In genomic region chr11:8772541-8772940, GRCm38 (mm10) we compare ENCODE assay signal across 24 mouse cellular contexts.
DNase-seq lines count a peak whose midpoint lies in the region; ATAC-seq and TF ChIP-seq lines count a peak whose summit lies in the region.
"Had no signal": no experiment of that assay in that cellular context is flagged by ENCODE, and none has a peak within 500 bp of the region (broad histone marks: within the 10 kb centered on the region; RNA-seq: fewer than 3 reads in every experiment).

No protein-coding gene starts in this region.

- no peak overlapping the region for H3K27ac ChIP-seq in heart, embryonic 11.5 days (ENCODE audit: low read depth, low read length)
- H3K27ac ChIP-seq: embryonic facial prominence, embryonic 15.5 days; heart, adult 2 months; kidney, postnatal 0 days; left cerebral cortex, adult 2 months; liver, embryonic 13.5 days; lung, embryonic 15.5 days; neural tube, embryonic 13.5 days had no signal

- H3K9ac ChIP-seq in heart, embryonic 11.5 days (ENCODE audit: low read depth, low read length) = no peak overlapping the region
- H3K9ac ChIP-seq: embryonic facial prominence, embryonic 15.5 days; liver, embryonic 13.5 days; lung, embryonic 15.5 days; neural tube, embryonic 13.5 days had no signal

- no peaks in the 10 kb centered on the region for H3K27me3 ChIP-seq in heart, embryonic 11.5 days (ENCODE audit: control insufficient read depth, insufficient read depth, low read length)
- H3K27me3 ChIP-seq: embryonic facial prominence, embryonic 15.5 days; liver, embryonic 13.5 days; lung, embryonic 15.5 days; neural tube, embryonic 13.5 days had no signal

- H3K4me1 ChIP-seq in heart, embryonic 11.5 days (ENCODE audit: control insufficient read depth, insufficient read depth, low read length) = 0 out of 2 replicates have a peak, but pooled peaks cover 3% of the 10 kb centered on the region
- H3K4me1 ChIP-seq in lung, adult 2 months (ENCODE audit: control insufficient read depth, insufficient read depth, low read length) = no peaks in the 10 kb centered on the region
- H3K4me1 ChIP-seq: embryonic facial prominence, embryonic 15.5 days; liver, embryonic 13.5 days; neural tube, embryonic 13.5 days had no signal

- no peak for TF ChIP-seq POLR2A in lung, adult 2 months (IDR thresholded peaks at IDR 0.05; ENCODE audit: borderline replicate concordance, extremely low read depth, low read depth, low read length)

- no peaks in the 10 kb centered on the region for H3K36me3 ChIP-seq in heart, embryonic 11.5 days (ENCODE audit: control insufficient read depth, insufficient read depth, low read length)
- H3K36me3 ChIP-seq: embryonic facial prominence, embryonic 15.5 days; liver, embryonic 13.5 days; lung, embryonic 15.5 days; neural tube, embryonic 13.5 days had no signal

- DNase-seq in heart, adult 8-10 months (ENCODE audit: low spot score) = peak; percentile 29
- peak; percentile 14 for DNase-seq in lung, postnatal 10 days
- DNase-seq in lung, adult 2 months = no peak
- peak; percentile 30 to 61 for DNase-seq in heart, postnatal 10 days
- DNase-seq in right cerebral cortex, adult 2 months (ENCODE audit: low spot score in 2 of 2) = no peak
- no peak for DNase-seq in urinary bladder, postnatal 14 days (ENCODE audit: low spot score)
- DNase-seq: adrenal gland, adult 2 months; cerebellum, adult 11 months; cerebellum, postnatal 36 days; kidney, adult 2 months; layer of hippocampus, adult 9-11 months; liver, embryonic 13.5 days; retina, postnatal 1 day; thymus, postnatal 25 days had no signal

- H3K4me2 ChIP-seq in heart, embryonic 11.5 days = no peak overlapping the region
- H3K4me2 ChIP-seq: embryonic facial prominence, embryonic 15.5 days; liver, embryonic 13.5 days; lung, embryonic 15.5 days; neural tube, embryonic 13.5 days had no signal

- intact Hi-C loops in heart, postnatal 10 days (cut with DNase I) = no loop called here

- ATAC-seq in heart, embryonic 11.5 days (replicated peaks; ENCODE audit: insufficient number of reproducible peaks, low FRiP score, low TSS enrichment) = no peak
- ATAC-seq: forebrain, embryonic 14.5 days; midbrain, embryonic 16.5 days had no signal

- H3K4me3 ChIP-seq in heart, embryonic 11.5 days (ENCODE audit: low read depth, low read length) = no peak overlapping the region
- no peak overlapping the region for H3K4me3 ChIP-seq in lung, adult 2 months (replicated peaks; ENCODE audit: extremely low read depth, low read depth, low read length)
- H3K4me3 ChIP-seq: embryonic facial prominence, embryonic 15.5 days; heart, adult 2 months; left cerebral cortex, adult 2 months; liver, embryonic 13.5 days; lung, embryonic 15.5 days; myocyte; neural tube, embryonic 13.5 days had no signal

- no peaks in the 10 kb centered on the region for H3K9me3 ChIP-seq in heart, embryonic 11.5 days (replicated peaks; ENCODE audit: control insufficient read depth, low read length)
- H3K9me3 ChIP-seq: embryonic facial prominence, embryonic 15.5 days; liver, embryonic 13.5 days; lung, embryonic 15.5 days; neural tube, embryonic 13.5 days had no signal

- TF ChIP-seq CTCF in lung, adult 2 months (IDR thresholded peaks at IDR 0.05; ENCODE audit: insufficient read depth, low read length) = no peak

- WGBS in heart, embryonic 11.5 days (ENCODE audit: insufficient replicate concordance) = 44% methylated on average over 5 of the region's 5 CpGs
- WGBS in lung, adult 2 months = 48% methylated on average over 5 of the region's 5 CpGs

Comparison
In these comparisons a context has a peak if more than half of its experiments do, and no peak if none do; other contexts are left out.
1. DNase-seq: peak in heart, adult 8-10 months (single experiment), lung, postnatal 10 days (single experiment) and heart, postnatal 10 days (2 of 2); none in lung, adult 2 months (single experiment), right cerebral cortex, adult 2 months (0 of 2) and urinary bladder, postnatal 14 days (single experiment).